Mouse (Mus musculus) macrophage (primary cell): ENCODE results near the gene Celf2. TPM values are rescaled to one million over a fixed set of nuclear protein-coding genes. Genes with fewer than 3 reads are reported as not detected.

Experiments
- H3K27ac ChIP-seq: fragments of 350-480 bp; formaldehyde crosslinking; 2 replicates; pipeline ENCODE4 v1.9.0; 2021
- H3K36me3 ChIP-seq: fragments of 350-480 bp; formaldehyde crosslinking; 2 replicates; pipeline ENCODE4 v1.9.0; 2021; ENCODE audit errors: inconsistent target
- H3K4me3 ChIP-seq: fragments of 350-480 bp; formaldehyde crosslinking; 2 replicates; pipeline ENCODE4 v1.9.0; 2021; ENCODE audit errors: inconsistent target
- H3K79me2 ChIP-seq: fragments of 350-480 bp; formaldehyde crosslinking; 2 replicates; pipeline ENCODE4 v1.9.0; 2021; ENCODE audit errors: inconsistent target
- WGBS: methylation state at CpG from one replicate; pipeline ENCODE4 v1.1.7; 2026; ENCODE audit warnings: inconsistent platforms; ENCODE audit not compliant: missing documents; 5-methylcytosine and 5-hydroxymethylcytosine counted together
- polyA plus RNA-seq: library from polyadenylated mRNA; stranded (reverse); fragments of 250-400 nt; gene quantifications from 3 replicates; pipeline ENCODE4 v1.2.4, GENCODE M21; 2018; ENCODE audit warnings: inconsistent platforms

The Celf2 gene
- polyA plus RNA-seq, 1 experiment from 2014 or later = 142 TPM

GRCm38 (mm10) chr2:6497636-6498035, 1011.7 kb downstream of the Celf2 start:
- 80% methylated on average over 5 of the region's 5 CpGs for whole genome bisulfite sequencing
- Histone ChIP-seq H3K79me2 (no peaks in the 10 kb centered on the region), H3K4me3 (no peak overlapping the region), H3K27ac (no peak overlapping the region), H3K36me3 (no peaks in the 10 kb centered on the region)

GRCm38 (mm10) chr2:6493886-6494285, 1015.5 kb downstream of the Celf2 start:
- Histone ChIP-seq H3K27ac (no peak overlapping the region), H3K36me3 (no peaks in the 10 kb centered on the region), H3K79me2 (no peaks in the 10 kb centered on the region), H3K4me3 (no peak overlapping the region)
- 31% methylated on average over 5 of the region's 5 CpGs for WGBS

GRCm38 (mm10) chr2:6490870-6491269, 1018.5 kb downstream of the Celf2 start:
- no peaks in the 10 kb centered on the region for H3K79me2 ChIP-seq
- WGBS = 93% methylated on average over 4 of the region's 4 CpGs

GRCm38 (mm10) chr2:6490076-6490475, 1019.3 kb downstream of the Celf2 start:
- 98% methylated on average over 6 of the region's 6 CpGs for WGBS
- Histone ChIP-seq H3K79me2 (no peaks in the 10 kb centered on the region), H3K4me3 (no peak overlapping the region), H3K27ac (no peak overlapping the region), H3K36me3 (no peaks in the 10 kb centered on the region)

More at GRCm38 (mm10) chr2:6490870-6491269, 1018.5 kb downstream of the Celf2 start:
- Histone ChIP-seq H3K4me3 (no peak overlapping the region), H3K36me3 (no peaks in the 10 kb centered on the region), H3K27ac (no peak overlapping the region)
